ENCODE assay signal across 42 mouse cellular contexts in genomic region chr7:85543118-85543517, GRCm38 (mm10). TPM values are rescaled to one million over a fixed set of nuclear protein-coding genes. Genes with fewer than 3 reads are reported as not detected.
"Had no signal": no experiment of that assay in that cellular context is flagged by ENCODE, and none has a peak within 500 bp of the region (broad histone marks: within the 10 kb centered on the region; RNA-seq: fewer than 3 reads in every experiment).

No protein-coding gene starts in this region.

- ATAC-seq: hindbrain, embryonic 16.5 days; inflammation-experienced regulatory T-cells, adult 6 months; intestine, embryonic 15.5 days; intestine, postnatal 0 days; liver, embryonic 12.5 days had no signal

- H3K9ac ChIP-seq: heart, embryonic 12.5 days; hindbrain, embryonic 12.5 days; hindbrain, embryonic 14.5 days; intestine, embryonic 15.5 days; kidney, embryonic 15.5 days; limb, embryonic 13.5 days; limb, embryonic 15.5 days; liver, embryonic 12.5 days; liver, embryonic 14.5 days had no signal

- H3K4me1 ChIP-seq: heart, embryonic 10.5 days; heart, embryonic 12.5 days; hindbrain, embryonic 10.5 days; hindbrain, embryonic 12.5 days; intestine, embryonic 15.5 days; kidney, embryonic 15.5 days; limb, embryonic 13.5 days; limb, embryonic 15.5 days; liver, embryonic 12.5 days had no signal

- H3K27ac ChIP-seq: gastrocnemius, adult 2 months; heart, embryonic 10.5 days; hindbrain, embryonic 10.5 days; hindbrain, embryonic 12.5 days; hindbrain, embryonic 14.5 days; intestine, embryonic 15.5 days; kidney, embryonic 15.5 days; kidney, postnatal 0 days; left cerebral cortex, adult 2 months; limb, embryonic 13.5 days; limb, embryonic 15.5 days; liver, embryonic 12.5 days; liver, embryonic 14.5 days had no signal

- H3K4me3 ChIP-seq: gastrocnemius, adult 2 months; heart, embryonic 10.5 days; heart, embryonic 12.5 days; hindbrain, embryonic 10.5 days; hindbrain, embryonic 12.5 days; intestine, embryonic 15.5 days; kidney, embryonic 15.5 days; left cerebral cortex, adult 2 months; limb, embryonic 13.5 days; limb, embryonic 15.5 days; liver, embryonic 12.5 days had no signal

- DNase-seq: gastrocnemius, adult 2 months; gastrocnemius, postnatal 10 days; gastrocnemius, postnatal 25 days; heart, adult 18-20 months; heart, postnatal 10 days; heart, postnatal 4 days; kidney, adult 18-20 months; kidney, adult 8-10 months; kidney, postnatal 14 days; kidney, postnatal 36 days; left cerebral cortex, postnatal 4 days had no signal

- H3K27me3 ChIP-seq: heart, embryonic 12.5 days; hindbrain, embryonic 12.5 days; intestine, embryonic 15.5 days; kidney, embryonic 15.5 days; limb, embryonic 13.5 days; limb, embryonic 15.5 days; liver, embryonic 12.5 days had no signal

- H3K9me3 ChIP-seq: intestine, embryonic 15.5 days had no signal

- H3K36me3 ChIP-seq: heart, embryonic 10.5 days; heart, embryonic 12.5 days; hindbrain, embryonic 10.5 days; hindbrain, embryonic 12.5 days; intestine, embryonic 15.5 days; kidney, embryonic 15.5 days; limb, embryonic 13.5 days; limb, embryonic 15.5 days; liver, embryonic 12.5 days had no signal

RNA-seq across cellular contexts. Expression of gene Vmn2r71, which starts 19.8 kb away (rescaled TPM):
- total RNA-seq: gastrocnemius, adult 2 months; gastrocnemius, postnatal 10 days; gastrocnemius, postnatal 25 days; gastrocnemius, postnatal 4 days; granulocyte monocyte progenitor cell, adult 5-6 weeks; heart, adult 18-20 months; heart, adult 8-10 months; heart, postnatal 10 days; heart, postnatal 25 days; heart, postnatal 4 days; layer of hippocampus, adult 18-20 months; layer of hippocampus, postnatal 10 days; layer of hippocampus, postnatal 25 days; left cerebral cortex, adult 2 months; left cerebral cortex, postnatal 10 days; left cerebral cortex, postnatal 25 days; left cerebral cortex, postnatal 4 days; liver, adult 2 months had no signal
- polyA plus RNA-seq: heart, embryonic 10.5 days; heart, embryonic 12.5 days; heart, embryonic 14.5 days; heart, embryonic 16.5 days; hindbrain, embryonic 10.5 days; hindbrain, embryonic 12.5 days; hindbrain, embryonic 14.5 days; hindbrain, embryonic 16.5 days; inflammation-experienced regulatory T-cells, adult 6 months; intestine, embryonic 15.5 days; intestine, postnatal 0 days; kidney, embryonic 15.5 days; kidney, postnatal 0 days; large intestine, adult 2 months; limb, embryonic 11.5 days; limb, embryonic 13.5 days; limb, embryonic 15.5 days; liver, adult 2 months; liver, embryonic 12.5 days; liver, embryonic 14.5 days; liver, embryonic 16.5 days had no signal

RNA-seq across cellular contexts. Expression of gene Vmn2r70, which starts 25.9 kb away (rescaled TPM):
- total RNA-seq: gastrocnemius, adult 2 months; gastrocnemius, postnatal 10 days; gastrocnemius, postnatal 25 days; gastrocnemius, postnatal 4 days; granulocyte monocyte progenitor cell, adult 5-6 weeks; heart, adult 18-20 months; heart, adult 8-10 months; heart, postnatal 10 days; heart, postnatal 25 days; heart, postnatal 4 days; layer of hippocampus, adult 18-20 months; layer of hippocampus, postnatal 10 days; layer of hippocampus, postnatal 25 days; left cerebral cortex, adult 2 months; left cerebral cortex, postnatal 10 days; left cerebral cortex, postnatal 25 days; left cerebral cortex, postnatal 4 days; liver, adult 2 months had no signal
- polyA plus RNA-seq: heart, embryonic 10.5 days; heart, embryonic 12.5 days; heart, embryonic 14.5 days; heart, embryonic 16.5 days; hindbrain, embryonic 10.5 days; hindbrain, embryonic 12.5 days; hindbrain, embryonic 14.5 days; hindbrain, embryonic 16.5 days; inflammation-experienced regulatory T-cells, adult 6 months; intestine, embryonic 15.5 days; intestine, postnatal 0 days; kidney, embryonic 15.5 days; kidney, postnatal 0 days; large intestine, adult 2 months; limb, embryonic 11.5 days; limb, embryonic 13.5 days; limb, embryonic 15.5 days; liver, adult 2 months; liver, embryonic 12.5 days; liver, embryonic 14.5 days; liver, embryonic 16.5 days had no signal
